Mouse (Mus musculus): Measurements from ENCODE around the gene Ube2l3. TPM values are rescaled to one million over a fixed set of nuclear protein-coding genes. Genes with fewer than 3 reads are reported as not detected.
"Not testable (repeated sequence)": the region's sequence is repeated elsewhere in the genome, so short reads cannot be mapped to it uniquely, and the experiment has no call there.

Ube2l3 gene
- polyA plus RNA-seq, 1 experiment: 129 TPM

- Histone ChIP-seq H3K27ac (ENCODE audit: insufficient read depth, low read length) (no peak overlapping the region), H3K4me1 (ENCODE audit: control insufficient read depth, insufficient read depth, low read length) (peaks cover 3% of the 10 kb centered on the region; the same call in 1 of the 2 replicates)
- TF ChIP-seq CTCF (IDR thresholded peaks at IDR 0.05; ENCODE audit: extremely low read depth, insufficient read depth, low read length): no peak
- TF ChIP-seq POLR2A (IDR thresholded peaks at IDR 0.05; ENCODE audit: extremely low read depth, insufficient read depth, low read length): no peak
These were observed 17.0 kb downstream of the Ube2l3 start for GRCm38 (mm10) chr16:17185475-17185874.

GRCm38 (mm10) chr16:17183003-17183402 lies 19.4 kb downstream of the Ube2l3 start:
- TF ChIP-seq POLR2A (IDR thresholded peaks at IDR 0.05; ENCODE audit: extremely low read depth, insufficient read depth, low read length) (no peak), CTCF (IDR thresholded peaks at IDR 0.05; ENCODE audit: extremely low read depth, insufficient read depth, low read length) (no peak)
- no peak overlapping the region for H3K27ac ChIP-seq (ENCODE audit: insufficient read depth, low read length)
- no peak overlapping the region for H3K4me3 ChIP-seq (ENCODE audit: insufficient read depth, low read length)

More at GRCm38 (mm10) chr16:17185475-17185874, 17.0 kb downstream of the Ube2l3 start:
- no peak overlapping the region for H3K4me3 ChIP-seq (ENCODE audit: insufficient read depth, low read length)

GRCm38 (mm10) chr16:17182136-17182535 lies 20.3 kb downstream of the Ube2l3 start:
- H3K27ac ChIP-seq (ENCODE audit: insufficient read depth, low read length): no peak overlapping the region
- H3K4me3 ChIP-seq (ENCODE audit: insufficient read depth, low read length): no peak overlapping the region
- TF ChIP-seq CTCF (IDR thresholded peaks at IDR 0.05; ENCODE audit: extremely low read depth, insufficient read depth, low read length): no peak
- no peak for TF ChIP-seq POLR2A (IDR thresholded peaks at IDR 0.05; ENCODE audit: extremely low read depth, insufficient read depth, low read length)
- H3K4me1 ChIP-seq (ENCODE audit: control insufficient read depth, insufficient read depth, low read length): peaks cover 4% of the 10 kb centered on the region; the same call in 1 of the 2 replicates

More at GRCm38 (mm10) chr16:17183003-17183402, 19.4 kb downstream of the Ube2l3 start:
- H3K4me1 ChIP-seq (ENCODE audit: control insufficient read depth, insufficient read depth, low read length): peaks cover 3% of the 10 kb centered on the region; the same call in 1 of the 2 replicates

GRCm38 (mm10) chr16:17181382-17181781 lies 21.1 kb downstream of the Ube2l3 start:
- Histone ChIP-seq H3K4me1 (ENCODE audit: control insufficient read depth, insufficient read depth, low read length) (peaks cover 4% of the 10 kb centered on the region; the same call in 1 of the 2 replicates), H3K4me3 (ENCODE audit: insufficient read depth, low read length) (no peak overlapping the region), H3K27ac (ENCODE audit: insufficient read depth, low read length) (no peak overlapping the region)
- TF ChIP-seq CTCF (IDR thresholded peaks at IDR 0.05; ENCODE audit: extremely low read depth, insufficient read depth, low read length) (no peak), POLR2A (IDR thresholded peaks at IDR 0.05; ENCODE audit: extremely low read depth, insufficient read depth, low read length) (no peak)

GRCm38 (mm10) chr16:17179706-17180105 lies 22.7 kb downstream of the Ube2l3 start:
- no peak for TF ChIP-seq POLR2A (IDR thresholded peaks at IDR 0.05; ENCODE audit: extremely low read depth, insufficient read depth, low read length)
- no peak for TF ChIP-seq CTCF (IDR thresholded peaks at IDR 0.05; ENCODE audit: extremely low read depth, insufficient read depth, low read length)
- H3K4me3 ChIP-seq (ENCODE audit: insufficient read depth, low read length): no peak overlapping the region
- no peak overlapping the region for H3K27ac ChIP-seq (ENCODE audit: insufficient read depth, low read length)
- peaks cover 4% of the 10 kb centered on the region; the same call in 1 of the 2 replicates for H3K4me1 ChIP-seq (ENCODE audit: control insufficient read depth, insufficient read depth, low read length)

- H3K27ac ChIP-seq (ENCODE audit: insufficient read depth, low read length): no peak overlapping the region
- TF ChIP-seq CTCF (IDR thresholded peaks at IDR 0.05; ENCODE audit: extremely low read depth, insufficient read depth, low read length): no peak
- no peak for TF ChIP-seq POLR2A (IDR thresholded peaks at IDR 0.05; ENCODE audit: extremely low read depth, insufficient read depth, low read length)
- peaks cover 4% of the 10 kb centered on the region; the same call in 1 of the 2 replicates for H3K4me1 ChIP-seq (ENCODE audit: control insufficient read depth, insufficient read depth, low read length)
- no peak overlapping the region for H3K4me3 ChIP-seq (ENCODE audit: insufficient read depth, low read length)
These were observed 24.8 kb downstream of the Ube2l3 start for GRCm38 (mm10) chr16:17177623-17178170.

GRCm38 (mm10) chr16:17175765-17176164 lies 26.7 kb downstream of the Ube2l3 start:
- peaks cover 1% of the 10 kb centered on the region; the same call in 1 of the 2 replicates for H3K4me1 ChIP-seq (ENCODE audit: control insufficient read depth, insufficient read depth, low read length)
- TF ChIP-seq CTCF (IDR thresholded peaks at IDR 0.05; ENCODE audit: extremely low read depth, insufficient read depth, low read length) (no peak), POLR2A (IDR thresholded peaks at IDR 0.05; ENCODE audit: extremely low read depth, insufficient read depth, low read length) (no peak)
- H3K27ac ChIP-seq (ENCODE audit: insufficient read depth, low read length): no peak overlapping the region
- no peak overlapping the region for H3K4me3 ChIP-seq (ENCODE audit: insufficient read depth, low read length)

GRCm38 (mm10) chr16:17168049-17168448 lies 34.4 kb downstream of the Ube2l3 start:
- Histone ChIP-seq H3K27ac (ENCODE audit: insufficient read depth, low read length) (no peak overlapping the region), H3K4me3 (ENCODE audit: insufficient read depth, low read length) (no peak overlapping the region), H3K4me1 (ENCODE audit: control insufficient read depth, insufficient read depth, low read length) (no peaks in the 10 kb centered on the region)
- TF ChIP-seq CTCF (IDR thresholded peaks at IDR 0.05; ENCODE audit: extremely low read depth, insufficient read depth, low read length) (no peak), POLR2A (IDR thresholded peaks at IDR 0.05; ENCODE audit: extremely low read depth, insufficient read depth, low read length) (no peak)

- TF ChIP-seq POLR2A (IDR thresholded peaks at IDR 0.05; ENCODE audit: extremely low read depth, insufficient read depth, low read length): no peak
- no peak for TF ChIP-seq CTCF (IDR thresholded peaks at IDR 0.05; ENCODE audit: extremely low read depth, insufficient read depth, low read length)
- no peak overlapping the region for H3K4me3 ChIP-seq (ENCODE audit: insufficient read depth, low read length)
- peaks cover 1% of the 10 kb centered on the region; the same call in 1 of the 2 replicates for H3K4me1 ChIP-seq (ENCODE audit: control insufficient read depth, insufficient read depth, low read length)
- H3K27ac ChIP-seq (ENCODE audit: insufficient read depth, low read length): no peak overlapping the region
These were observed 35.3 kb downstream of the Ube2l3 start for GRCm38 (mm10) chr16:17167179-17167578.

GRCm38 (mm10) chr16:17165478-17165877 lies 37.0 kb downstream of the Ube2l3 start:
- H3K27ac ChIP-seq (ENCODE audit: insufficient read depth, low read length); H3K4me1 ChIP-seq (ENCODE audit: control insufficient read depth, insufficient read depth, low read length); H3K4me3 ChIP-seq (ENCODE audit: insufficient read depth, low read length): not testable (repeated sequence)

Measured in cortical plate, adult 2 months (tissue).